Mouse (Mus musculus): ENCODE data around the gene Ctnnb1. TPM values are rescaled to one million over a fixed set of nuclear protein-coding genes. Genes with fewer than 3 reads are reported as not detected.

The Ctnnb1 gene
- total RNA-seq (2014; rRNA removed) (861 and 986 TPM in 2 replicates), polyA plus RNA-seq (2015; fragmentation: Nextera tagmentation; extraction: Ambion mirVana) (287 and 288 TPM in 2 replicates)

DNA sequence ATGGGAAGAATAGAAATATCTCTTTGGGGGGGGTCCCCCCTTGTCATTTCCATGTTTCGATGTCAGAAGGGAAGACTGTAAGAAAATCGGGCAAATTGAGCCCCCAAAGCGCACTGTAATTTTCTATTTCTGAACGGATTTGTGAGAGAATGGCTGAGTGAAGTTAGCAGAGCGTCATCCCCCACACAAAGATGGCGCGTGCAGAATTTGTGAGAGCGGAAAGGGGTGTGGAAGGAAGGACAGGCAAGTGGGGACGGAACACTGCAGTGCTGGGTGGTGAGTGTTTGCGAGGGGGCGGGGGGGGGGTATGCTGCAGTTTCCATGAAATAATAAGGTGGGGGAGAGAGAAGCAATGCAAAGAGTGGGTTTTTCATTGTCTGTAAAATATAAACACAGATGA, at the start of gene Ctnnb1:
Gene Ctnnb1, plus strand, starts transcription at position 136 of the 400 bp plus-strand sequence.
- Histone ChIP-seq H3K9me3 (ENCODE audit: low read length) (no peaks in the 10 kb centered on the region), H3K4me1 (ENCODE audit: insufficient read depth, low read length) (no peaks in the 10 kb centered on the region), H3K4me3 (ENCODE audit: low read length) (peak within 1 kb of the TSS; percentile 10; the same call in 1 of the 2 replicates), H3K9ac (replicated peaks; ENCODE audit: low read length) (no peak within 1 kb of the TSS), H3K27me3 (ENCODE audit: insufficient read depth, low read length) (no peaks in the 10 kb centered on the region), H3K27ac (peak within 1 kb of the TSS; percentile 54; the same call in 1 of the 2 replicates), H3K36me3 (ENCODE audit: insufficient read depth, low read length) (no peaks in the 10 kb centered on the region), H3K4me2 (ENCODE audit: low read depth, low read length) (peak within 1 kb of the TSS; percentile 27; the same call in 1 of the 2 replicates)
- peak; percentile 49 for DNase-seq (ENCODE audit: low spot score)
- 48% methylated on average over 11 of the region's 11 CpGs for WGBS
- no peak for ATAC-seq
- TF ChIP-seq CTCF (IDR thresholded peaks at IDR 0.05; ENCODE audit: low read depth), result no peak

DNA sequence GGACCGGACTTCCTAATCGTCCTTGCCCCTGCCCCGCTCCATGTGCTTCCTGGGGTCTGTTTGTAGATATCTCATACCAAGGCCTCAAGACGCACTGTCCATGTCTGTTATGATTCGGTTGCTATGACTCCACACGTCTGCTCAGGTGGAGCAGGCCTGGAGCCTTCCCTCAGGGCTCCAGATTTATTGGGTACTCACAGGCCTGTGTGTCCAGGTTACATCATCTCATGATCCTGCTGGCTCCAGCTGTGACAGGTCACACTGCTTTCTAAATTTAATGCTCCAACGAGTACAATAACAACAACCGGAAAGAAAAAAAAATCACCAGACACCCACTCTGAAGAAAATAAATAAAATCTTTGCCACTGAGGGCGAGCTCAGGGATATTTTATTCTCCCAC, 48.7 kb upstream of the Ctnnb1 start:
- Histone ChIP-seq H3K4me2 (ENCODE audit: low read depth, low read length) (no peak overlapping the region), H3K27ac (no peak overlapping the region), H3K9me3 (ENCODE audit: low read length) (no peaks in the 10 kb centered on the region), H3K27me3 (ENCODE audit: insufficient read depth, low read length) (no peaks in the 10 kb centered on the region), H3K36me3 (ENCODE audit: insufficient read depth, low read length) (no peaks in the 10 kb centered on the region), H3K4me1 (ENCODE audit: insufficient read depth, low read length) (no peaks in the 10 kb centered on the region), H3K4me3 (ENCODE audit: low read length) (no peak overlapping the region), H3K9ac (replicated peaks; ENCODE audit: low read length) (no peak overlapping the region)
- ATAC-seq (no peak), DNase-seq (ENCODE audit: low spot score) (no peak)
- 75% methylated on average over 9 of the region's 9 CpGs for WGBS
- TF ChIP-seq CTCF (IDR thresholded peaks at IDR 0.05; ENCODE audit: low read depth), result no peak

DNA sequence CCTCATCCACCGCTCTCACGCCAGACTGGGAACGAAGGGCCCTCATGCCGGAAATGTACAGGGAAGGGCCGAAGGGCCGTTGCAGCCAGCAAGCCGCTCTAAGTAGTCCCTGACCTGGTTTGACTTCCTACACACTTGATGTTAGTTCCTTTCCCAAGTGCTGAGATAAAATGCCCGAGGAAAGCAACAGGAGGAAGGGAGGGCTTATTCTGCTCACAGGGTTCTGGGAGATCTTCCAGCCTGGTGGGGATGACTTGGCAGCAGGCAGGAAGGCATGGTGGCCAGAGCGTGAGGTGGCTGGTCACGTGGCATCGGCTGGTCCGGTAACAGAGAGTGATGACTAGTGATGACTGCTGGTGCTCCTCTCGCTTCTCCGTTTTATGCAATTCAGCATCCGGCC, 47.9 kb upstream of the Ctnnb1 start:
- ATAC-seq (no peak), DNase-seq (ENCODE audit: low spot score) (no peak)
- Histone ChIP-seq H3K4me1 (ENCODE audit: insufficient read depth, low read length) (no peaks in the 10 kb centered on the region), H3K4me2 (ENCODE audit: low read depth, low read length) (no peak overlapping the region), H3K9ac (replicated peaks; ENCODE audit: low read length) (no peak overlapping the region), H3K27ac (no peak overlapping the region), H3K4me3 (ENCODE audit: low read length) (no peak overlapping the region), H3K27me3 (ENCODE audit: insufficient read depth, low read length) (no peaks in the 10 kb centered on the region), H3K9me3 (ENCODE audit: low read length) (no peaks in the 10 kb centered on the region), H3K36me3 (ENCODE audit: insufficient read depth, low read length) (no peaks in the 10 kb centered on the region)
- no peak for TF ChIP-seq CTCF (IDR thresholded peaks at IDR 0.05; ENCODE audit: low read depth)
- 88% methylated on average over 15 of the region's 15 CpGs for WGBS

DNA sequence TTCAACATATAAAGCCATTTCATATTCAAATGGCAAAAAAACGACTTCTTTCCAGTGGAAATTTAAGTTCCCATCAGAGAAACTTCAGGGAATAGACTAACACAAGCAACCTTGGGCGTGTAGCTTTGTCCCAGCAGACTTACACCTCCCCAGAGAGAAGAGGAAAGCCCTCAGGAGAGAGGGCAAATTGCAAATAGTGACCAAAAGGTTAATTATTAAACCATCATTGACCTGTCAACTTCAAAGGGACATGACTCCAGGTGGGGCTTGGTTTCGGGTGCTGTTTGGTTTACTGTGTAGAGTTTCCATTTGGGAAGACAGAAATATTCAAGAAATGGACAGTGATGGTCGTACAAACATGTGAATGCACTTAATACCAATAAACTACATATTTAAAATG, 47.2 kb upstream of the Ctnnb1 start:
- Histone ChIP-seq H3K9me3 (ENCODE audit: low read length) (no peaks in the 10 kb centered on the region), H3K36me3 (ENCODE audit: insufficient read depth, low read length) (no peaks in the 10 kb centered on the region), H3K4me3 (ENCODE audit: low read length) (no peak overlapping the region), H3K4me1 (ENCODE audit: insufficient read depth, low read length) (no peaks in the 10 kb centered on the region), H3K4me2 (ENCODE audit: low read depth, low read length) (no peak overlapping the region), H3K27ac (no peak overlapping the region), H3K9ac (replicated peaks; ENCODE audit: low read length) (no peak overlapping the region), H3K27me3 (ENCODE audit: insufficient read depth, low read length) (no peaks in the 10 kb centered on the region)
- WGBS, result 82% methylated on average over 4 of the region's 4 CpGs
- DNase-seq (ENCODE audit: low spot score) (no peak), ATAC-seq (no peak)
- TF ChIP-seq CTCF (IDR thresholded peaks at IDR 0.05; ENCODE audit: low read depth), result no peak

DNA sequence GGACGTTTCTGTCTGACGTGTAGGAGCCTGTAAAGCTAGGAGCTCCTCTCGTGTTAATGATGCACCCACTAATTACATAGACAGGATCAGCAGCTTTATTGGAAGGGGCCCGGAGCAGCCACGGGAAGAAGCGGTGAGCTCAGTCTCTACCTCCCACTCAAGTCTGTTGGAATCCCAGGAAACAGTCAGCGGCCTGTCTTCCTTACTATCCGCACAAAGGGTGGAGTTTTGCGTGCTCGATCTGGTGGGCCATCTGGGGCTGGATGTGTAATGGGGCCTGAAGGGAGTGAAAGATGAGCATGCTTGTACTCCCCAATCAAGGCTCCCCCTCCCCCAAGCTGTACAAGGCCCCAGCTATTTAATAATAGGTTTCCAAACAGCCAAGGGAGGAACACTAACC, 44.3 kb upstream of the Ctnnb1 start:
- Histone ChIP-seq H3K27ac (no peak overlapping the region), H3K4me1 (ENCODE audit: insufficient read depth, low read length) (no peaks in the 10 kb centered on the region), H3K9ac (replicated peaks; ENCODE audit: low read length) (no peak overlapping the region), H3K36me3 (ENCODE audit: insufficient read depth, low read length) (no peaks in the 10 kb centered on the region), H3K27me3 (ENCODE audit: insufficient read depth, low read length) (no peaks in the 10 kb centered on the region), H3K4me3 (ENCODE audit: low read length) (no peak overlapping the region), H3K4me2 (ENCODE audit: low read depth, low read length) (no peak overlapping the region), H3K9me3 (ENCODE audit: low read length) (no peaks in the 10 kb centered on the region)
- peak; percentile 31 for DNase-seq (ENCODE audit: low spot score)
- no peak for ATAC-seq
- 53% methylated on average over 10 of the region's 10 CpGs for WGBS
- TF ChIP-seq CTCF (IDR thresholded peaks at IDR 0.05; ENCODE audit: low read depth), result no peak

DNA sequence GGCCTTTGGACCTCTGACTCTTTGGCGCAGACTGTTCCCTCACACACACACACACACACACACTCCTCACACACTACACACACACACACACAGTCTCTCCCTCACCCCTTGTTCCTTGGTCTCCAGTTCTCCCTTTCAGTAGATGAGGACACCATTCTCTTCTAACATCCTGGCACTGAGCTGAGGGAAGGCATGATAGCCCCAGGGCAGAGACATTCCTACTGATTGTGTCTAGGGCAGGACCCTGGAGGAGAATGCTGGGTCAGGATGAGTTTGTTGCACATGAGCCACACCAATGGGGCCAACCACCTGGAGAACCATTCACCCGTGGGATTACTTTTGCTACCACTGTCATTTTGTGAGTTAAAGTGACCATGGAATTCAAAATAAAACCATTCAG, 41.4 kb upstream of the Ctnnb1 start:
- no peaks in the 10 kb centered on the region for H3K9me3 ChIP-seq (ENCODE audit: low read length)
- no peak overlapping the region for H3K4me3 ChIP-seq (ENCODE audit: low read length)
- 96% methylated on average over 2 of the region's 2 CpGs for WGBS
- ATAC-seq (no peak), DNase-seq (ENCODE audit: low spot score) (no peak)
- no peaks in the 10 kb centered on the region for H3K4me1 ChIP-seq (ENCODE audit: insufficient read depth, low read length)
- no peak overlapping the region for H3K4me2 ChIP-seq (ENCODE audit: low read depth, low read length)
- H3K9ac ChIP-seq (replicated peaks; ENCODE audit: low read length), result no peak overlapping the region
- H3K27ac ChIP-seq, result no peak overlapping the region
- H3K36me3 ChIP-seq (ENCODE audit: insufficient read depth, low read length), result no peaks in the 10 kb centered on the region
- TF ChIP-seq CTCF (IDR thresholded peaks at IDR 0.05; ENCODE audit: low read depth), result no peak
- H3K27me3 ChIP-seq (ENCODE audit: insufficient read depth, low read length), result no peaks in the 10 kb centered on the region

DNA sequence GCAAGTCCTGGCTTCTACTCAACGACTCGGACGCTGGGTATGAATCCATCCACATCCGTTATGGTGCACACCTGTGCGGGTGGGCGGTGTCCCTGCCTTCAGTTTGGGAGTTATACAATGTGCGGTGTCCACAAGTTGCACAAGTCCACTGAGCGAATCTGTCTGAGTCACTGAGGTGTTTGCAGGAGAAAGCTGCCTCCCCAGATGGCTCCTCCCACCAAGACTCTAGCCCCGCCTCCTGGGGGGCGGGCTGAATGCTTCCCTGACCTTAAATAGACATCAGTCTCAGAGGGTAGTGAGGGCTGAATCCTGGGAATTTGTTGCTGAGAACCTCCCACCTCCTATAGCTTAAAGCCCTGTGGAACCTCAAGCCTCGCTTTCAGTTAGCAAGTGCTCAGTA, 35.6 kb upstream of the Ctnnb1 start:
- ATAC-seq, result no peak
- no peaks in the 10 kb centered on the region for H3K27me3 ChIP-seq (ENCODE audit: insufficient read depth, low read length)
- H3K9me3 ChIP-seq (ENCODE audit: low read length), result no peaks in the 10 kb centered on the region
- no peak overlapping the region for H3K27ac ChIP-seq
- 95% methylated on average over 11 of the region's 11 CpGs for WGBS
- H3K4me1 ChIP-seq (ENCODE audit: insufficient read depth, low read length), result no peaks in the 10 kb centered on the region
- no peak overlapping the region for H3K4me3 ChIP-seq (ENCODE audit: low read length)
- no peak for DNase-seq (ENCODE audit: low spot score)
- no peak for TF ChIP-seq CTCF (IDR thresholded peaks at IDR 0.05; ENCODE audit: low read depth)
- no peak overlapping the region for H3K4me2 ChIP-seq (ENCODE audit: low read depth, low read length)
- no peak overlapping the region for H3K9ac ChIP-seq (replicated peaks; ENCODE audit: low read length)
- no peaks in the 10 kb centered on the region for H3K36me3 ChIP-seq (ENCODE audit: insufficient read depth, low read length)

Measured in hindbrain, postnatal 0 days (tissue).